Mouse (Mus musculus): ENCODE data around the gene Dnajc16.

DNA sequence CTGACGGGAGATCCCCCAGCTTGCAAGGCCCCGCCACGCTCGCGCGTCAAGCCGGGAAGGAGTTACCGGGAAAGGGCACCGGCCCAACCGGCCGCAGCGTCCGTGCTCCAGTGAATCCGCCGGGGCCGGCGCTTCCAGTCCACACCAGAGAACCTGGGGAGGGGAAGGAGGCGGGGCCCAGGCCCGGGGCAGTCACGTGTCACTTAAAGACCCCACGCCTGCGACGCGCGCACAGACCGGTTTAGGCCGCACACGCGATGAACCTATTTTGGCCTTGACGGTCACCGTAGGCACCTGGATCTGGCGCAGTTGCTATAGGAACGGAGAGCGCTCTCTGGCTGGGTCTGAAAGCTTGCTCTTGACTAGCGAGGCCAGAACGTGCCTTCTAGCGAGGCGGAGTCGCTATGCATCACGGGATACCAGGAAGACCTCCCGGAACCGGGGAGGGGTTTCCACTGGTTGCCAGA, at the start of gene Dnajc16:
- TF ChIP-seq TAL1 (IDR thresholded peaks at IDR 0.05; ENCODE audit: low read length) (no peak), GATA1 (IDR thresholded peaks at IDR 0.05; ENCODE audit: low read length) (no peak)

All from erythroblast, embryonic 14.5 days (primary cell).